Mouse (Mus musculus) cerebellum, postnatal 36 days (tissue): Measurements from ENCODE around the gene Troap.
A peak's percentile ranks its signal among the peaks of the same experiment; 100 is the strongest.
"Not testable (repeated sequence)": the region's sequence is repeated elsewhere in the genome, so short reads cannot be mapped to it uniquely, and the experiment has no call there.

ENCODE experiments used
- DNase-seq, 2 experiments: peaks; one replicate each; pipeline ENCODE4 v3.0.0; 2021 to 2022; ENCODE audit warnings: mixed read lengths in 2 of 2

Gene Troap

DNA sequence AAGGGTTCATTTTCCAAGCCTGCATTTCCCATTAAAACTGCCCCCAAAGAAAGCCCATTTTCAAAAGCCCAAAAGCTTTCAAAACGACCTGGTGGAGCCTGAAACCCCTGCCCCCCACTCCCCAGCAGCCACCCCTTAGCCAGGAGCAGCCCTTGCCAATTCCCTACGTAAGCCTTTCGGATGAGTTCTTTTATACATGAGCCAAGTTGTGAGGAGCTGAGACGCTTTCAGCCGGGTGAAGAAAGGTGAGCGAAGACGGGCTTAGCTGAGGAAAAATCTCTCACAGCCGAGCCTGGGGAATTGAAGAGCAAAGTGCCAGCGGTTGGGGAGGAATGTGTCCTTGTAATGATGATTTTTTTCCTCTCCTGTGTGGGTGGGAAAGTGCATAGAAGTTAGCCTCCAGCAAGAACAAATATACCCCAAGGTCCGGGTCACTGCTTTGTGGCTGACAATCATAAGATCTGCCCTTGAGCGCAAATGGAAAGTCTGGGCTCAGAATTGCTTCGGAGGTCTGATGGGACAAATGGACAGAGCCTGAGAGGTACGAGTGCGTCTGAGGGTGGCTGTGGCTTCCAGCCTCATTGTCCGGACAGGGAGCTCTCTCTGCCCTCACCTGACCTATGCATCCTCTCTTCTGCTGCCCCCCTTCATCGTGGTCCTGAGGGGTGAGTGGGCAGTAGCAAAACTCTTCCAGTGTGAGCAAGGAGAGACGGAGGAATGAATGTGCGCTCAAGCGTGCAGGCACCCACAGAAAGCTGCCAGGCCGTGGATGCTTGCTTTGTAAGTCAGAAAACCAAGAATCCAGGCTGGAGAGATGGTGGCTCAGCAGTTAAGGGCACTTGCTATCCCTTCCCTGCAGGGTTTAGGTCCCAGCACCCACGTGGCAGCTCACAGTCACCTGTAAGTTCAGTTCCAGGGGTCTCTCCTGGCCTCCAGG is 33.2 kb upstream of the Troap start:
- no peak for DNase-seq

DNA sequence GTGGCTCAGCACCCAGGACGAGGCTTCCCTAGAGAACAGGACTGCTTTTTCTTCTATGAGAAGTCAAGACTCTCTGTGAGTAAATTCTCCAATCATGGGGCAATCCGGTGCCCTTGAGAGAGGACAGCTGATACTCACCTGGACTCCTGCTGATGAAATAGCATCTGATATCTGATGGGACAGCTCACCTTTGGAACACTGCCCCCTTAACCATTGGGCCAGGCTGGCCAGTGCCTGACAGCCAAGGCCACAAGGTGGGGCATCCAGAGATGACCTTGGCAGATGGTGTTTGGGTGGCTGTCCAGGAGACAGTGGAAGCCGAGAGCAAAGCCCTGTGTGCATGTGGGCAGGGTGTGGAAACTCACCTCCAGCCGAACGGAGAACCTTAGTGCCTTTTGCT is 32.0 kb upstream of the Troap start:
- DNase-seq: no peak

DNA sequence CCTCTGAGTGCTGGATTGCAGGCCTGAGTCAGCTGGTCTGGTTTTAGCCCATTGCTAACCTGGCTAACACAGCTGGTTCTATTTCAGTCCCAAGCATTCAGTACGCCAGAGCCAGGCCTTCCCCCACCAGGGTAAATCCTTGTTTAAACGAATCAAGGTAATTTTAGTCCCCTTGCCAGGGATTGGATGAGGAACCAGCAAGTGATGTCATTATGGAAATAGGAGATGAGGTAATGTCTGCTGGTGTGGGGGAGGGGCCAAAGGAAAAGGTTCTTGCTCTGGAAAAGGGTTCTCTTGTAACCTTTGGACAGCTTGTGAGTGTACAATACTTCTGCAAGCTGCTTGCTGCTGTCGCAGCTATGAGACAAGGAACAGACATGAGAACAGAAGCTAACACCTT is 29.5 kb upstream of the Troap start:
- no peak for DNase-seq

DNA sequence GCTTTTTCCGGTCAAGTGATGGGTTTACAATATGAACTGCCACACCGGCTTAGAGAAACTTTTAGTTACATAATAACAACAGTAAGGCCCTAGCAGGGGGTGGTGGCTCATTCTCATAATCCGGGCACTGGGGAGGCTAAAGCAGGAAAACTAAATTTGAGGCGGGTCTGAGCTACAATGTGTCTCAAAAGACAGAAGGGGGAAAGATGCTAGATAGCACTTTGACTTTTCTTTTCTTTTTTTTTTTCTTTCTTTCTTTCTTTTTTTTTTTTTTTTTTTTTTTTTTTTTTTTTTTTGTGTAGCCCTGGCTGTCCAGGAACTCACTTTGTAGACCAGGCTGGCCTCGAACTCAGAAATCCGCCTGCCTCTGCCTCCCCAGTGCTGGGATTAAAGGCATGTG is 28.6 kb upstream of the Troap start:
- not testable (repeated sequence) for DNase-seq

DNA sequence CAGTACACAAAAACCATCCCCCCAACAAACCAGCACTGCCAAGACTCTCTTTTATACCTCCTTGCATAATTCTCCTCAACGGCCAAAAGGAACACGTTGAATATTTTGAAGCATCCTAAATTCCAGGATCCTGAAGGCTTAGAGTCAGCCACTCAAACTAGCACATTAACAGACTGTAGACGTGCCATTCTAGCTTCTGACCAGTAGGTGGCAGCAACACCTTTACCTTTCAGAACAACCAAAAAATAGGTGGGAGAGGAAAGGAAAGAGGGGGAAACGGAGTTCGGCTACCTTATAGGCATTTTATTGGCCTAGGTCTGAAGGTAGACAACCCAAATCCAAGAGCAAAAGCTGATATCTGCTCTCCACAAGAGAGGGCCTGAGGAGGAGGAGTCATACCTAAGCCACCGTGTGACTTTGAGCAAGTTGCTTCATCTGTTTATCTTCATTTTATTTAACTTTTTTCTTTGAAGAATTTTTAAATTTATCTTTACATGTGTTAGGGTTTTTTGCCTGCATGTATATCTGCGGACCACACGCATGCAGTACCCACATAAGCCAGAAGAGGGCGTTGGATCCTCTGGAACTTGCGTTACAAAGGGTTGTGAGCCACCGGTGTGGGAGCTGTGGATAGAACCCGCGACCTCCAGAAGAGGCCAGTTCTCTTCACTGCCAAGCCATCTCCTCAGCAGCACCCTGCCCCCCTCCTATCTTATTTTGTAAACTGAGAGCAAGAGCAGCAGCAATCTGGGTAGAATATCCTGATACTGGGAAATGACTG is 24.7 kb upstream of the Troap start:
- DNase-seq: peak; percentile 52 to 69

DNA sequence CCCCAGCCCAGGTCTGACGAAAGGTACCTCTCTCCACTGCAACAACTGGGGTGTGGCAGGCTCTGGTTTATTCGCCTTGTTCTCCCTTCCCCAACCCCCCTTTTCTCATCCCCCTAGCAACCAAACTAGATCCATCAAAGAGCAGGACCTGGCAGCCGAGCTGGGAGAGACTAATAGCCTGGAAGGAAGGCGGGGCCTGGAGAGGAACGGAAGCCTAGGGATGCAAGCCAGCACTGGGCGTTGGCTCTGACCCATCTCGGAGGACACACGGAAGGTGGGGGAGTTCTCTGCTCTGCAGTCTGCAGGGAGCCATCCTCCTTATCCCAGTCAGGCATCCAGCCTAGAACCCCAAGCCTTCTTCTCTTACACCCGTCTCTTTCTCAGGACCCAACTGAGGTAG is 21.0 kb upstream of the Troap start:
- no peak for DNase-seq

DNA sequence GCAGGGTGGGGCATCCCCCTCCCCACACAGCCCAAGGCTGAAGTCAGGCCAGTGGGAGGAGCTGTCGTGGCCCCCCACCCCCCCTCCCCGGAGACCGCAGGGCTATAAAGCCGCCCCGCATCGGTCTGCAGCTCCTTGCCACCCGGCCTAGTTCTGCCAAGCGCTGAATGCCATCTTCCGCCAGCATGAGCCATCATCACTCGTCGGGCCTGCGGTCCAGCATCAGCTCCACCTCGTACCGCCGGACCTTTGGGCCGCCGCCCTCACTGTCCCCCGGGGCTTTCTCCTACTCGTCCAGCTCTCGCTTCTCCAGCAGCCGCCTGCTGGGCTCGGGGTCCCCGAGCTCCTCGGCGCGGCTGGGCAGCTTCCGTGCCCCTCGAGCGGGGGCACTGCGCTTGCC is 19.3 kb upstream of the Troap start, which contains the start of gene Prph:
Prph (plus strand) TSS at position 135 of the 400 bp plus-strand sequence.
- no peak for DNase-seq

DNA sequence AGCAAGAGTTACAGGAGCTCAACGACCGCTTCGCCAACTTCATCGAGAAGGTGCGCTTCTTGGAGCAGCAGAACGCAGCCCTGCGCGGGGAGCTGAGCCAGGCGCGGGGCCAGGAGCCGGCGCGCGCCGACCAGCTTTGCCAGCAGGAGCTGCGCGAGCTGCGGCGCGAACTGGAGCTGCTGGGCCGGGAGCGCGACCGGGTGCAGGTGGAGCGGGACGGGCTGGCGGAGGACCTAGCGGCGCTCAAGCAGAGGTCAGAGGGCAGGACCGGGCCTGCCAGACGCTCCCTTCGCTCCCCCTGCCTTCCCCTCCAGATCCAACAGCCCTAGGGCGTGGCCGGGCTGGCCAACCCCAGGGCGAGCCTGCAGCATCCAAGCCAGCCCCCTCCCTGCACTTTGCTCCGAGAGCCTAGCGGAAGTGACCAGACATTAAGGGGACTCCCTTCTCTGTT is 18.8 kb upstream of the Troap start:
- DNase-seq: peak; percentile 18 to 39

DNA sequence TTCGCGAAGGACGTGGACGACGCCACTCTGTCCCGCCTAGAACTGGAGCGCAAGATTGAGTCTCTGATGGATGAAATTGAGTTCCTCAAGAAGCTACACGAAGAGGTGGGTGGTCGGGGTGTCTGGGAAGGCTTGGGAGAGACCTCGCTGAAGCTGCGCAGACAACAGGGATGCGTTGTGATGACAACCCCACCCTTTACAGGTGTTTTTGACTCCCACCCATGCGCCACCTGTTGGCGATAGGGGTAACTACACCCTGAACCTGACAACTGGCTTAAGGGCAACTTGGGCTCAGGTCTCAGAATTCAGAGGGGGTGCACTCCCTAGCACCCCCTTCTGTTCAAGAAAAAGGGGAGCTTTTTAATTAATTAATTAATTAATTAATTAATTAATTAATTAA is 18.0 kb upstream of the Troap start:
- DNase-seq: peak in 1 of 2 experiments; percentile 33

DNA sequence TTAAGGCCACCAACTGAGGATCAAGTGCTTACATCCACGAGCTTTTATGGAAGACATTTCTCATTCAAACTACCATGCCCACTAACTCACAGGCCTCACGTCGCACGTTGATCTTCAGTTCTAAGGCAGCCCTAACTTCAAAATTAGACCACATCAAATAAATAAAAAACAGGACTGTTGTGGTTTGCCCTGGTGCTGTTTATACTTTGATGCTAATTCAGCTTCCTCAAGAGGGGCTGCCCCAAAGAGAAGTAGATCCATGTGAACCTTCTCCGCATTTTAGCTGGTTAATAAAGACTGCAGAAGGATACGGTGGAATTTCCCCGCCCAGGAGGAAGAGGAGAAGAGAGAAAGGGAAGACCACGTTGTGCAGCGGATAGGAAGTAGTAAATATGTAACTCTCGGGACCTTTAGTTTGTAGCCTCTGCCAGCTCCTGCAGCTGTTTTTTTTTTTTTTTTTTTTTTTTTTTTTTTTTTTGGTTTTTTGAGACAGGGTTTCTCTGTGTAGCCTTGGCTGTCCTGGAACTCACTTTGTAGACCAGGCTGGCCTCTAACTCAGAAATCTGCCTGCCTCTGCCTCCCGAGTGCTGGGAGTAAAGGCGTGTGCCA is 8.7 kb upstream of the Troap start:
- no peak for DNase-seq

DNA sequence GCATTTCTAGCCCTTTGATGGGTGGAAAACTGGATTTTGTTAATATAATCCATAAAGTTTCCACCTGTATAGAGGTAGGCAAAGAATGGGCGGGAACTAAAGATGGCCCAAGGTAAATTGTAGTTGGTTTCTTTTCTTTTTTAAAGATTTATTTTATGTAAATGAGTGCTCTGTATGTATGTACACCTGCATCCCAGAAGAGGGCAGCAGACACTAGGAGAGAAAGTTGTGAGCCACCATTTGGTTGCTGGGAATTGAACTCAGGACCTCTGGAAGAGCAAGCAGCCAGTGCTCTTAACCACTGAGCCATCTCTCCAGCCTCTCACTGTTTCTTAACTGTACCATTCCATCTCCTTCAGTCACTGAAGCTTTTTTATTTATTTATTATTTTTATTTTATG is 2.4 kb upstream of the Troap start:
- no peak for DNase-seq

DNA sequence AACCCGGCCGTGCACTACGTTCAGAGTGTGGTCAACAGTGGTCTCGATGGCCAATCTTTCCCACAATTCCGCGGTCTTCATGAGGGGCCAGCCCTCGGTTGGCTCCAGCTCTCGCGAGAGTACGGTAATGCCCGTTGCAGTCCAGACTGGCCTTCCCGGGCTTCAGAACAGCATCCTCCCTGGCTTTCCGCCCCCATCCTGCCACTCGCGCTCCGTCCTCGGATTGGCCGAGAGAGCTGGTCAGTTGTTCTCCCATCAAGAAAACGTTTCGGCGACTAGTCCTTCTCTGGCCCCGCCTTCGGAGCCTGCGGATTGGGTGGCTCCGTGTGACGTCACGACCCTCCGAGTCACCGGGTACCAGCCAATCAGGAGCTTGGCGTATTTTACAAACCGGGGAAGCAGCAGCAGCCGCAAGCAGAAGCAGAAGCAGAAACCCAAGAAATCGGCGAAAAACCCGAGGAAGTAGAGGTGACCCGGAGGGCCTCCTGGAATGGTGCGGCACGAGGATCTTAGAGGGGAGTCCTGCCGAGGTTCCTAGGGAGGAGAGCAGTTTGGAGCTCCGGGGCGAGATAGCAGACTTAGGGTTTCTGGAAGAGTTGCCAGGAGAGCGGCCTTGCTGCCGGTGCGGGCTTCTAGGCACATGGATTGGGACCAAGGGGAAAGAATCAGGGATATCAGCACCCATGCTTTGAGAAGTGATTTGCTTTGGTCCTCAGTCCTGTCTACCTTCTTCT is 392 bp downstream of the Troap start:
- peak; percentile 98 to 99 for DNase-seq

DNA sequence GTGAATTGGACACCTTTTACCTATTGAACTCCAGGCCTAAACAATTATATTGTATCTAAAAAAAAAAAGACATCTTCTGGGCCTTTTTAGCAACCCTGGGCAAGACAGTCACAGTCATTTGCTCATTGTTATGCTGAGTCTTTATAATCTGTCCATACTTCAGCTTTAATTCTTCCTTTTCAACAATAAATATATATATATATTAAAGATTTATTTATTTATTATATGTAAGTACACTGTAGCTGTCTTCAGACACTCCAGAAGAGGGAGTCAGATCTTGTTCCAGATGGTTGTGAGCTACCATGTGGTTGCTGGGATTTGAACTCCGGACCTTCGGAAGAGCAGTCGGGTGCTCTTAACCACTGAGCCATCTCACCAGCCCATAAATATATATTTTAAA is 1.6 kb downstream of the Troap start:
- DNase-seq: not testable (repeated sequence)

DNA sequence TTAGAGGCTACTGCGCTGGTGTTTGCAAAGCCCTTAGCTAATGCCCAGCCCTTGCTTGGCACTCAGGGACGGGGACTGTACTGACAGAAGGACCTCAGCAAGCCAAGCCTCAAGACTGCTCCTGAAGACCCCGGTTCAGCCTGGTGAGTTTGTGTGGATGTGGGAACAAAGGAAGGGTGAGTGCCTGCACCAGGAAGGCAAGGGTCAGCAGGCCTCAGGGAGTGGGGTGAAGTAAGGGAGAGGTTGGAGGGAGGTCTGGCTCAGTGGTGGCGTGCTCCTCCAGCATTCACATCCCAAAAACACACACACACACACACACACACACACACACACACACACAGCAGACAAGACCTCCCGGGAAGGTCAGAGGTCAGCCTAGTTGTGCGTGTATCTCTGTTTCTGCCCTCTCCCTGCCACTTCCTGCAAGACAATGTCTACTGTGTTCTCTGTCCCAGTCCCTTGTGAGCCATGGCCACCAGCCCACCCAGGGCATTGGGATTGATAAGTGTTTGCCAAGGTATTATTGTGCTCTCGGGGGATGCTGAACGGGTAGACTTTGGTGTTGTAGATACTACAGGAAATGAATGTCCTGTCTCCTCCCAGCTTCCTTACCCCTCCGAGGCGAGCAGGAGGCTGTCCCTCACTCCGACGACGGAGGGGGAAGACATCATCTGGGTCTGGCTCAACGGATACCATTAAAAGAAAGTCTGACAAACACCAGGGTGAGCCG is 4.0 kb downstream of the Troap start:
- DNase-seq: no peak

DNA sequence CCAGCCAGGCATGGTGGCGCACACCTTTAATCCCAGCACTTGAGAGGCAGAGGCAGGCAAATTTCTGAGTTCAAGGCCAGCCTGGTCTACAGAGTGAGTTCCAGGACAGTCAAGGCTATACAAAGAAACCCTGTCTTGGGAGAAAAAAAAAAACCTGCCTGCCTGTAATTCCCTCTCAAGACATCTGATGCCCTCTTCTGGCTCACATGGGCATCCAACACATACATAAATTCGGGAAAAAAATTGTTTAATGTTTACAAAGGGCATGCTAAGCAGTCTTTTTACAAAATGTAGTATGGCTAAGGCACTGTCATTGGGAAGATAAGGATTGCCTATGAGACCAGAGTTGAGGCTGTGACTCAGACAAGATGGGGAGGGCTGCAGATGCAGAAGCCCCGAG is 5.4 kb downstream of the Troap start:
- DNase-seq: no peak

DNA sequence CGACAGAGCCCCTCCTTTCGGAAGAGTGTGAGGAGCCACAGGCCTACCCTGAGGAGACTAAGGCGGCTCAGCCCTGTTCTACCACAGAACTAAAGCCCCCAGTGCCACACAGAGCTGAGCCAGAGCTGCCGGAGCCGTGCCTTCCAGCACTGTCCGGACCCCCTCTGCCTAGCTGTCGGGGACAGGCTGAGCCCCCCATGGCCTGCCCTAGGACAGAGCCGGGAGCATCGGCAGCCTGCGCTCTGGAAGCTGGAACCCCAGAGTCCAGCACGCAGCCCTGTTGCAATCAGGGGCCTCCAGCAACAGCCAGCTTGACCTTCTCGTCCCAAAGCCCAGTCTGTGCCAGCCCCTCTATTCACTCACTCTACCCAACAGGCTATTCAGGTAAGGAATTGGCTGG is 7.9 kb downstream of the Troap start:
- no peak for DNase-seq

DNA sequence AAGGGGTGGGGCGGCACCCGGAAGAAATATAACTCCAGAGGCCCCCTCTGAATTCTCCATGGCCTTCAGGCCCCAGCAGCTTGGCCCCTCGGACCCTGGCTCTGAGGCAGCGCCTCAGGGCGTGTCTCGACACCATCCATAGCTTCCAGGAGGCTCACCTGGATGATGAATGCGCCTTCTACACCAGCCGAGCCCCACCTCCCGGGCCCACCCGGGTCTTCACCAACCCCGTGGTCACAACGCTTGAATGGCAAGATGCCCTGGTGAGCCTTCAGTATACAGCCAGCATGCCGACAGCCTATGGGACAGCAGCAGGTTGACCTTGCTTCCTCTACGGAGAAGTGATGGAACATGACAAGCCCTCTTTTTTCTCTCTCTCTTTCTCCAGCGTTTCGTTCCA is 8.5 kb downstream of the Troap start:
- no peak for DNase-seq

DNA sequence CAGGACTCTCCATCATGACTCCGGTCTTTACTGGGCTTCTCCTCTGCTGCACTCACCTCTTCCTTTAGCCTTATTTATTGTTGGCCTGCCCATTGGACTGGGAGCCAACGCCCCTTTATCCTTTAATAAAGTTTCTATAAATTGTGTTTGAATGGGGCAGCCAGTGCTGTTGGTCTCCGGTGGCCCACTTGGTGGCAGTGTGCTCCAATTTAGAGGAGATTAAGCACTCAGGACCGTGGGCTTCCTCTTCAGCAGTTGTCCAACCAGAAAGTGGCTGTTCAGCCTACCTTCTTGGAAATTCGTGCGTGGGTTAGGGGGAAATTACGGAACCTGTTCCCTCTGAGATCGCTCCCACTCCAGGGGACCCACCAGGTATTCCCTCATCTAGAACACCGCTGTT is 8.9 kb downstream of the Troap start:
- DNase-seq: peak in 1 of 2 experiments; percentile 32

DNA sequence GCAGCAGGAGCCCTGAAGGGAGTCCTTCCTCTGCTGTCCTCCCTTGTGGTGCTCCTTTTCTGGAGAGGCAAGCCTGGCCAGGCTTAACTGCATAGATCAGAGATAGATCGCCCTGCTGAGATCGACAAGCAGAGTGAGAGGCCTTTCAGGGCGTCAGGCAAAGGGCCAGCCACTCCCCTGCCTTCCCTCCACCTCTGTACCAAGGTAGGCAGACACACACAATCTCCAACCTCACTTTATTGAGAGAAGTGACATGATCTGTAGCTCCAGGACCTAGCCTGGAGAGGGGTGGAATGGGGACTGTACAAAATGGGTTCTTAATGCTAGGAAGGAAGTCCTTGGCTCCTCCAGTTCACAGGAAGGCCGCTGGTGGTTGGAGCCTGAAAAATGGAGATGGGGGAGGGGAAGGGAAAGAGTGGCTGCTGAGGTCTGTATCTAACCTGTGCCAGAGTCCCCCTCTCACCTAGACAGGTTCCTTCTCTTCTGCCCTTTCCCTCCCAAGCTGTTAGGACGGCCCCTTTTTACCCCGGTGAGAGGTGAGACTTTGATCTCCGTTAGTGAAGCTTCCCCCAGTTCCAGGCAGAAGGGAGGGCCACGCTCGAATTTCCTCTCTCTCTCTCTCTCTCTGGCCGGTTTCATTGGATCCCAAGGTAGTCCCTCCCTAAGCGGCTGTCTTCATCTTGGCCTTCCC is 9.6 kb downstream of the Troap start:
- DNase-seq: no peak

DNA sequence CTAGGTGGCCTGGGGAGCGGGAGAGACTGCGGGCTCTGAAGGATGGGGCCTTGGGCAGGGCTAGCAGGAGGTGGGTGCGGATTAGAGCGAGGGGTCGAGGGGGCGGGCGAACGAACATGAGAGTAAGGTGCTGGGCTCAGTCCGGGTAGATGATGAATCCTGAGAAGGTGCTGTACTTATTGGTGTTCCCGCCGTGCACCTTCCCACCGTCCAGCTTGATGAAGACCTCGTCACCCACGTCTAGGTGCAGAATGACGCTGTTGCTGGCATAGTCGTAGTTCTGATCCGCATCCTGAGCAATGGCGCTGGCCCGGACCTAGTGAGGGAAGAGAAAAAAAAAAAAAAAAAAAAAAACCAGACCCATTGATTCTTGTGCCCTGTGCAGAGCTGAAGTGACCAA is 10.2 kb downstream of the Troap start:
- DNase-seq: no peak

DNA sequence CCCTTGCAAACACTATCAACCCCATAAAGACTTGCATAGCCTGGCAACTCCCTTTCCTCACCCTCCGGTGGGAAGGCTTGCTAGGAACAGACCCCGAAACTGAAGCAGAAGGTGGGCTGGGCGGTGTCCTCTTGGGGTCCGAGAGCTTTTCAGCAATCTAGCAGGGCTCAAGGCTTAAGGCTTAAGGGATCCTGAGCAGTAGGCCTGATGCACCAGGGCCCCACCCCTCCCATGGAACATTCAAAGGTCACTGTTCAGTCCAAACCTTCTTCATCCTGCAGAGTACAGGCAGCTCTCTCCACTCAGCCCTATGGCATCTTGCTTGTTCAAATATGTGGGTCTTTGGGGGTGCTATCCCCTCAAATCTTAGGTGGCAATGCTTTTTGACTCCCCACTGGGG is 11.6 kb downstream of the Troap start:
- DNase-seq: no peak
